In the genomic region with DNA sequence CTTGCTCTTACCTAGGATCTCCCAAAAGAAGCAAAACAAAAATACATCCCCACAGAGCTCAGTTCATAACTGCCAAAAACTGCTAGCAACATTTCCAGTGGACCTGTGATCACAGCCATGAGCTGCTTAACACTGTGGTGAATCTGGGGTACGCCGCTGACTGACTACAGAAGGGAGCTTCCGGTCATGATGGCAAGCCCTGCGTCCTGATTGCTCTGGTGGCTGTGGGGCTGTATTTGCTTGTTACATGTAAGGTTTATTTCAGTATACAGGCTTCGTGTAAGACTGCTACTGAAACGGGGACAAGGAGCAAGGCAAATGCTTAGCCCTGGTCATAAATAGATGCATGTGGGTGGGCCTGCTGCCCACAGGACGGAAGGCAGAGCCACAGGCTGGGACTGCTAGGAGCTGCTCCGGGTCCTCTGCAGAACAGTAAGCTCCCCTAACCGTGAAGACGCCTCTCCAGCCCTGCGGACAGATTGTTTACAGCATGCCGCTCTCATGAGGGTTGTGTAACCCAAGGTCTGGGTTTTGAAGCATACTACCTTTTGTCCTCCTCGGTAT, we compare ENCODE assay signal across 7 mouse cellular contexts.
DNase-seq lines count a peak whose midpoint lies in the region; ATAC-seq and TF ChIP-seq lines count a peak whose summit lies in the region.

No protein-coding gene starts in this region.

- ATAC-seq in neural tube, embryonic 11.5 days (ENCODE audit: insufficient read depth, low FRiP score, low TSS enrichment), result no peak
- ATAC-seq in embryonic facial prominence, embryonic 12.5 days (ENCODE audit: insufficient number of reproducible peaks, insufficient read depth, low FRiP score, low TSS enrichment), result 0 out of 2 replicates have a peak, but pooled peaks have one; percentile 28
- ATAC-seq in stomach, postnatal 0 days (ENCODE audit: low FRiP score, low TSS enrichment), result no peak

- no peaks in the 10 kb centered on the region for H3K27me3 ChIP-seq in neural tube, embryonic 11.5 days (ENCODE audit: control insufficient read depth, insufficient read depth, low read length)
- H3K27me3 ChIP-seq in embryonic facial prominence, embryonic 12.5 days, result no peaks in the 10 kb centered on the region
- H3K27me3 ChIP-seq in limb, embryonic 10.5 days (ENCODE audit: low read depth, poor library complexity, severe bottlenecking), result no peaks in the 10 kb centered on the region
- H3K27me3 ChIP-seq in stomach, postnatal 0 days (ENCODE audit: control insufficient read depth, insufficient read depth, low read length), result no peaks in the 10 kb centered on the region

- DNase-seq in neural tube, embryonic 11.5 days (ENCODE audit: low spot score), result no peak
- no peak for DNase-seq in neural tube, embryonic 10.5 days (ENCODE audit: extremely low spot score, low spot score)
- DNase-seq in limb, embryonic 10.5 days (ENCODE audit: low spot score), result no peak
- no peak for DNase-seq in stomach, postnatal 0 days (ENCODE audit: low spot score)
- DNase-seq in thymus, postnatal 25 days, result no peak
- no peak for DNase-seq in right cerebral cortex, postnatal 25 days

- no peak overlapping the region for H3K4me3 ChIP-seq in neural tube, embryonic 11.5 days (ENCODE audit: low read depth, low read length)
- no peak overlapping the region for H3K4me3 ChIP-seq in embryonic facial prominence, embryonic 12.5 days
- no peak overlapping the region for H3K4me3 ChIP-seq in limb, embryonic 10.5 days
- no peak overlapping the region for H3K4me3 ChIP-seq in stomach, postnatal 0 days (ENCODE audit: low read depth, low read length)

- peaks cover 7% of the 10 kb centered on the region; the same call in 1 of the 2 replicates for H3K4me1 ChIP-seq in neural tube, embryonic 11.5 days (ENCODE audit: control insufficient read depth, insufficient read depth, low read length)
- H3K4me1 ChIP-seq in embryonic facial prominence, embryonic 12.5 days, result peaks cover 18% of the 10 kb centered on the region
- peaks cover 38% of the 10 kb centered on the region for H3K4me1 ChIP-seq in limb, embryonic 10.5 days
- peaks cover 3% of the 10 kb centered on the region; the same call in 1 of the 2 replicates for H3K4me1 ChIP-seq in stomach, postnatal 0 days (replicated peaks; ENCODE audit: control insufficient read depth, insufficient read depth)

- H3K9ac ChIP-seq in neural tube, embryonic 11.5 days (ENCODE audit: low read length), result no peak overlapping the region; the same call in 1 of the 2 replicates
- H3K9ac ChIP-seq in embryonic facial prominence, embryonic 12.5 days, result no peak overlapping the region
- no peak overlapping the region for H3K9ac ChIP-seq in stomach, postnatal 0 days (ENCODE audit: low read length)

- 0 out of 2 replicates have a peak overlapping the region, but pooled peaks have one; percentile 8 for H3K27ac ChIP-seq in neural tube, embryonic 11.5 days (ENCODE audit: low read depth, low read length)
- no peak overlapping the region; the same call in 1 of the 2 replicates for H3K27ac ChIP-seq in embryonic facial prominence, embryonic 12.5 days
- H3K27ac ChIP-seq in limb, embryonic 10.5 days, result peak overlapping the region; percentile 44; the same call in 1 of the 2 replicates
- H3K27ac ChIP-seq in stomach, postnatal 0 days (replicated peaks), result 0 out of 2 replicates have a peak overlapping the region, but pooled peaks have one; percentile 49

- WGBS in neural tube, embryonic 11.5 days, result 80% methylated on average over 13 of the region's 13 CpGs
- 74% methylated on average over 13 of the region's 13 CpGs for WGBS in embryonic facial prominence, embryonic 12.5 days
- WGBS in limb, embryonic 10.5 days, result 70% methylated on average over 13 of the region's 13 CpGs
- WGBS in stomach, postnatal 0 days, result 58% methylated on average over 13 of the region's 13 CpGs

- H3K4me2 ChIP-seq in neural tube, embryonic 11.5 days (ENCODE audit: low read depth), result no peak overlapping the region
- no peak overlapping the region for H3K4me2 ChIP-seq in embryonic facial prominence, embryonic 12.5 days (replicated peaks)
- no peak overlapping the region for H3K4me2 ChIP-seq in stomach, postnatal 0 days (replicated peaks; ENCODE audit: low read depth)

- TF ChIP-seq CTCF in stomach, postnatal 0 days (IDR thresholded peaks at IDR 0.05; ENCODE audit: low read depth), result no peak

- peaks cover 1% of the 10 kb centered on the region for H3K36me3 ChIP-seq in neural tube, embryonic 11.5 days (ENCODE audit: control insufficient read depth, insufficient read depth, low read length)
- peaks cover 19% of the 10 kb centered on the region for H3K36me3 ChIP-seq in embryonic facial prominence, embryonic 12.5 days
- H3K36me3 ChIP-seq in limb, embryonic 10.5 days, result peaks cover 48% of the 10 kb centered on the region
- peaks cover 9% of the 10 kb centered on the region; the same call in 1 of the 2 replicates for H3K36me3 ChIP-seq in stomach, postnatal 0 days (ENCODE audit: control insufficient read depth, insufficient read depth, low read length)

- no peak for TF ChIP-seq EP300 in stomach, postnatal 0 days (optimal IDR thresholded peaks at IDR 0.05)

- no peaks in the 10 kb centered on the region for H3K9me3 ChIP-seq in neural tube, embryonic 11.5 days (ENCODE audit: control insufficient read depth, low read length)
- H3K9me3 ChIP-seq in embryonic facial prominence, embryonic 12.5 days, result no peaks in the 10 kb centered on the region
- H3K9me3 ChIP-seq in limb, embryonic 10.5 days (replicated peaks), result no peaks in the 10 kb centered on the region
- no peaks in the 10 kb centered on the region for H3K9me3 ChIP-seq in stomach, postnatal 0 days (ENCODE audit: control insufficient read depth, low read length)
